Mouse (Mus musculus) layer of hippocampus, adult 9-11 months (tissue): ENCODE data around the gene Gm16253.
"Not testable (repeated sequence)": the region's sequence is repeated elsewhere in the genome, so short reads cannot be mapped to it uniquely, and the experiment has no call there.

Source experiments
- DNase-seq: peaks from one replicate; pipeline ENCODE4 v3.0.0; 2022

Gm16253 gene

DNA sequence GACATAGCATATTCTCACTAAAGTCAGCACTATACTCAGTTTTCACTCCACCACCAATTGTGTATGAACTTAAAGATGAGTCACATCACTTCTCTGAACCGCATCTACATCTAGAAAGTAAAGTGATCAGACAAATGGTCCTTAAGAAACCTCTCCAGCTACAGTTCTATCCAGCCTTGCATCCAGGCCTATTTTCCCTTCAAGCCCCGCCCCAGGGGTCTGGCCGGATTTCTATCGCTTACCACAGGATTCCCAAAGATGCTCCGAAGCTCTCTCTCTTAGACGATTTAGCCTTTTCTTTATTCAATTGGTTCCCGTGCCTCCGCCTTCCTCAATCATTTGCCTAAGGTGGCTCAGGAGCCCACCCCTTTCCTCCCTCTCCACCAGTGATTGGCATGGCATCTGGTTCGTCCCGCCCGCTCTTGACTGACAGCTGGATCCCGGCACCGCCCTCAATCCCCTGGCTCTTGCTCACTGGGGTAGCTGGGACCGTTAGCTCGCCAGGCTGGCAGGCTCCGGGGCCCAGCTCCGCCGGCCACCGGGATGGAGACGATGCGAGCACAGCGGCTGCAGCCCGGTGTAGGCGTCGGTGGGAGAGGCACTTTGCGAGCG is 24.0 kb downstream of the Gm16253 start, which contains the start of gene Lix1l:
Lix1l (plus strand) TSS at position 511 of the 612 bp plus-strand sequence.
- DNase-seq, result peak; percentile 97

DNA sequence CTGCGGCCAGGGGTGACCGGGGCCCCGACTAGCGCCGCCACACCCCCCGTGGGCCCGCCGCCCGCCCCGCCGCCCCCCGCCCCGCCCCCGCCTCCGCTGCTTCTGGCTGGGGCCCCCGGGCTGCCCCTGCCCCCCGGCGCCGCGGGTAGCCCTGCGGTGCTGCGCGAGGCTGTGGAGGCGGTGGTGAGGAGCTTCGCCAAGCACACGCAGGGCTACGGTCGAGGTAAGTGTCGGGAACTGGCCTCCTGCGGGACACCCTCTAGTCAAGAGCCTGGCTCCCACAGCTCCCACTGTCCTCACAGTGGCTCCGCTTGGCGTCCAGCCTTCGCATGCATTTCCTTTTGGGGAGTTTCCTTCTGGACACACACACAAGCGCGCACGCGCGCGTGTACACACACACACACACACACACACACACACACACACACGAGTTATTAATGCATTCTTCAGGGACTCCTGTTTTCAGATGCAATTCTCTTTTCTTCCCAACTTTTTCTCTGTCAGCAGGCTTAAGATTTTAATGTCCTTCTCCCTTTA is 24.5 kb downstream of the Gm16253 start:
- peak; percentile 68 for DNase-seq

DNA sequence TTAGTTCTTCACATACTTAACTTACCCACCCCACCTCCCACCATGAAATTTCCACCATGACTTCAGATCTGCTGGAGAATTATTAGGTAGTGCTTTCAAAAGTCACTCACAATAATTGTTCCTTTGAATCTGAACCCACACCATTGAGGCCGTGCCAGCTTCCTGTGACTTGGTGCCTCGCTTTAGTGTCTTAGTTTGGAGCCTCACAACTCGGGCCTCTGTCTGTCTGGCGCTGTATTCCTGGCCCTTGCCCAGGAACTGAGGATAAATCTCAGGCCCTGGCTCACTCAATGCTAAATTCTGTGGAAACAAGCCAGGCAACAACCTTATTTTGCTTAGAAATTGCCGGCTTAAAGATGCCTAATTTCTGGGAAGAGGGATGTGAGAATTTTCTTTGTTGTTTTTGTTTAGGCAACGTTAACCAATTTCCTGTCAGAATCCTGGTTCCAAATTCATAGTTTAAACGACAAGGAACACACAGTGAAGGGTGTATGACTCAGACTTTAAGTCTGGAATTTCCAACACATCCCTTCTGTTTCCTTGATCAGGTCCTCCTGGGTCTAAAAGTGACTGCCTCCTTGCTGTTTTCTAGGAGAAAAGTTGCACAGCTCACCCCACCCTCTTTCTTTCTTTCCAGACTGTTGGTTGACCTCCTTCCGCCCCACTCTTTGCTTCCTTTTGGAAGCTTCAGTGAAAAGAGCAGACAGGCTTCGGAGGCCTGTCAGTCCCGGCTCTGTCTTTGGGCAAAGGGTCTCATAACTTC is 25.3 kb downstream of the Gm16253 start:
- no peak for DNase-seq

DNA sequence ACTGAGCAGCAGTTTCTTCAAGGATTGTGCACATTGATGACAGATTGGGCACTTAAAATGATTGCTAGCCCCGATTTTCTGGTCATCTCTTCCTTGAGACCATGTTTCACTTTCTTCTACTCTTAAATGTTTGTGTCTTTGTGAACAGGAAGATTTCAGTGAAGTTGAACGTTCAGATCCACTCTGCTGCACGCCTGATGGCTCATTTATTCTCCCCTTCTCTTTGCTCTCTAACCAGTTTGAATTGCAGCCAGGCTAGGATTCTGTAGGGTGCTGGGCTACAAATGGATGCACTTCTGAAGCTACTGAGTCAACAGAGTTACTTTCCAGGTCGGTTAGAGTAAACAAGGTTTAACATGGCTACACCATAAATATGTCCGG is 25.9 kb downstream of the Gm16253 start:
- DNase-seq, result no peak

DNA sequence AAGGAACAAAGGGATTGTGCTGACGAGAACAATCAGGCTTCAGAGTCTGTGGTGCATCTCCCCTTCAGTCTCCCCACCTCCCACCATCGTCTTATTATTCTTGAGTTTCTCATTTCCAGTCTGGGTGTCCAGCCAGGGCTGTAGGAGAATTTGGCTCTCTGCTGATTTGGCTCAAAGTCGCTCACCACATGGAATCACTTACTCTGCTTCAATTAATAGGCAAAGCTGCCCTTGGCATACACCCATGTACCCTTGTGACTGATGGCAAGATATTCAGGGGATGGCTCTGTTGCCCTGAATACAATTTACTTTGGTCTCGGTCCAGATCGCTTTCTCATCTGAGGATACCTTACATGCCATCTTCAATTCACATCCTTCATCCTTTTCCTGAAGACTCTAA is 26.5 kb downstream of the Gm16253 start:
- DNase-seq, result no peak

DNA sequence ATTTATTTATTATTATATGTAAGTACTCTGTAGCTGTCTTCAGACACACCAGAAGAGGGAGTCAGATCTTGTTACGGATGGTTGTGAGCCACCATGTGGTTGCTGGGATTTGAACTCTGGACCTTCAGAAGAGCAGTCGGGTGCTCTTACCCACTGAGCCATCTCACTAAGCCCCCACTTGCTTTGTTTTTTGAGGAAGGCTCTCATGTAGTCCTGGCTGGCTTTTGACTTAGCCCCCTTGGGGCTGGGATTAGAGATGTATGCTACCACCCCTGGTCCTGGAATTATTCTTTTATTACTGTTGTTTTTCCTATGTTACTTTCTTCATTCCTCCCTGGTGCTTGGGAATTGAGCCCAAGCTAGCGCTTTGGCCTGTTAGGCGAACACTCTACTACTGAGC is 29.2 kb downstream of the Gm16253 start:
- not testable (repeated sequence) for DNase-seq

DNA sequence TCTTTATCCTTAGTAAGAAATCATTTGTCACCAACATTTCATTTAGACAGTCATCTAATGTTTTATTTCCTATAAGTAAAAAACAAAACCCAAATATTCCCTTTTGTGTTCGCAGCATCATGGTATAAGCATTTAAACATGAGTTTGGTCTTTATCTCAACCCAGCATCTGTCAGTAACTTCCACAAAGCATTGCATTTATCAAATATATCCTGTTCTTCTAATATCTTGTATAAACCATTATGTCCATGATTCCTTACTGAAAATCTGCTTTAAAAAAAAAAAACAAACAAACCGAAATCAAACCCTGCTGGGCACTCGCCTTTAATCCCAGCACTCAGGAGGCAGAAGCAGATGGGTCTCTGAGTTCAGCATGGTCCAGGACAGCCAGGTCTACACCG is 29.8 kb downstream of the Gm16253 start:
- no peak for DNase-seq

DNA sequence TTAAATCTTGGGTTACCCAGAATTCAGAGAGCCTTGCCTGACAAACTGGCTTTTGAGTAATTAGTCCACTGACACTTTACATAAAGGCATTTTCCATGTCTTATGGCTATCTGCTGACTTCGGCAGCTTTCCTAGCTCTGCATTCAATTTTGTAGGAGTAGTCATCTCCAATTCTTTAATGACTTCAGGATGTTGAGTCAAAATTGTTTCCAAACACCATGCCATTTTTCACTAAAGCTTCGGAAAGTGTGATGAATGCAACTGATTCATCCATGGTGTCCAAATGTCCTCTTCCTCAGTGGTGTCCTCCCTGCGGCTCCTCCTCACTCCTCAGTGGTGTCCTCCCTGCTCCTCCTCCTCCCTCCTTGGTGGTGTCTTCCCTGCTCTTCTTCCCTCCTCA is 41.2 kb downstream of the Gm16253 start:
- DNase-seq, result no peak

DNA sequence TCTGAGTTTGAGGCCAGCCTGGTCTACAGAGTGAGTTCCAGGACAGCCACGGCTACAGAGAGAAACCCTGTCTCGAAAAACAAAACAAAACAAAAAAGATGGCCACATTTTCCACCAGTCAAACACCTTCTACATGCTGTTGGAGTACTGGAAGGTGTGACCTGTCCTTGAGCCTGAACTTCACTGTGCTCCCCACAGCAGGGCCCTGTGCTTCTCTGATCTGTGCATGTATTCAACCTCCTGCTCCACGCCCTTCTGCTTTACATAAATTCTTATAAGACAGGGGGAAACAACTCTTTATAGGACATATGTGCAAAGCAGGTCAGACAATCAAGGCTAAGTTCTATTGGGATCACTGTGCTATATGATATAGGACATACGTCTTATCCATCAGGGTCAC is 46.4 kb downstream of the Gm16253 start:
- no peak for DNase-seq

DNA sequence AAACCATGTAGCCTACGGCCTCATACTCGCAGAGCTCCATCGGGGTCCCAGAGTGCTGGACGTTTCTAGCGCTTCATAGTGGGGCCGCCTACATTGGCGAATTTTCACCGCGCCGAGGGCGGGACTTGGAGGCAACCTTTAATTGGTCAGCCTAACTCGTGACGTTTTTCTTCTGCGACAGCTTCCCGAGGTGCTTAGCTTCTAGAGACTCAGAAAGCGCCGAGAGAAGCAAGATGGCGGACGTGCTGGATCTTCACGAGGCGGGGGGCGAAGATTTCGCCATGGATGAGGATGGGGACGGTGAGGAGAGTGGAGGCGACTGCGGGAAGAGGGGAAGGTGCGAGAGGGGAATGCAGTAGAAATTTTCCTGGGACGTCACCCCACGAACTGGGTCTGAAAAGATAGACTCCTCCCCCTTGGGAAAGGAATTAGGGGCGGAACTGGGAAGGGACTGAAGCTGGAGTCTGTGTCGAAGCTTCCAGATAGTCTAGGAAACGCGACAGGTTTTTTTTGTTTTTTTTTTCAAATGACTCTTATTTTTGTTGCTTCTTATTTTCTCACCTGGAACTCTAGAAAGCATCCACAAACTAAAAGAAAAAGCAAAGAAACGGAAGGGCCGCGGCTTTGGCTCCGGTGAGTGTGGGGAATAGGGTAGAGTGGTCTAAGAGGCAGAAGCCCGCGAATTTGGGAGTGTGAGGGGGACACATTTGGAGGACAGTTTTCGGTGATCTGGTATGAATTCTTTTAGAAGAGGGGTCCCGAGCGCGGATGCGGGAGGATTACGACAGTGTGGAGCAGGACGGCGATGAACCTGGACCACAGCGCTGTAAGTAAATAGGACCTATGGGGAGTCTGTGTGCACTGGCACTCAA is 53.2 kb downstream of the Gm16253 start, which contains the start of gene Rbm8a:
Rbm8a (plus strand) TSS at position 205 of the 872 bp plus-strand sequence.
- DNase-seq, result peak; percentile 97
